Mouse (Mus musculus): ENCODE results near the gene Lrmda.
"Not testable (repeated sequence)": the region's sequence is repeated elsewhere in the genome, so short reads cannot be mapped to it uniquely, and the experiment has no call there.

Gene Lrmda

DNA sequence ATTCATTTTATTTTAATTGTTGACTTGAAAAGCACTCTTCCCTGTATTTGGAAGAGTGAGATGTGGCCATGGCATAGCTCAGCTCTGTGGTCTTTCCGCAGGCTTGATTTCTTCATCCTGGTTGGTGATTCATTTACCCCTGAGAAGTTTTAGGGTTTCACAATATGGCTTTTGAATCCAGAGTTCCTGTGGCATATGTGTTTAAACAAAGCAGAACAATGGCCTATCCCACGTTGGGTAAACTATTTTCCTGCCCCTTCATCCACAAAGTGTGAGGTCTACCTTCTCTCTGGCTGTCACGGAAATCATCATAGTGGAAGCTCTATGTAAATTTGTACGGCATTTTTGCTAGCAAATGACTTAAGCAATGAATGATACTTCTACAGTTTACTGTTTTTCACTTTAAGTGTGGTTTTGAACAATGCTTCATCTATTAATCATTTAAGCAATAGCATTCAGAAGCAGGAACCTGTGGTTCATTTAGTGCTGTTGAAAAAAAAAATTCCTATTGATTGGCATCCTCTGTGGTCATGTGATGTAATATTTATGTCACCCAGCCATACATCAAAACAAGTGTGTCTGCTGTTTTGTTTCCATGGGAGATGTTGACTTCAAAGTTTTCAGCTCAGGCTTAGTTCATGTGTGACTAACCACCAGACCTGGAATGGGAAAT is 567.9 kb downstream of the Lrmda start:
- DNase-seq (ENCODE audit: low spot score) = no peak

DNA sequence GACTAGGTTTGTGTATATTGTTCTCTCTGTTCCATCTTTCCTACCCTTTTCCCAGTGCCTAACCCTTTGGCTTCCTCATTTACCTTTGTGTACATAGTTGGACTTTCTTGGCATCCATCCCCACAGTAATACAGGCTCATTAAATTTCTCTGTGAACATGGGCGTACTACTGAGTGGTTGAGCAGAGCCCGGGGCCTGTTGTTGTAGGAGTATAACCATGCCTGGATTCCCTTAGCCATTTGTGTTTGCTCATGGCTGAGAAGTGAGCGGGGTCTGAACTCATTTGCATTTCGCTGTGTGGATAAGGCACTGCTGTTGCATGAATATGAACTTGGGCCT is 568.4 kb downstream of the Lrmda start:
- DNase-seq (ENCODE audit: low spot score) = no peak

DNA sequence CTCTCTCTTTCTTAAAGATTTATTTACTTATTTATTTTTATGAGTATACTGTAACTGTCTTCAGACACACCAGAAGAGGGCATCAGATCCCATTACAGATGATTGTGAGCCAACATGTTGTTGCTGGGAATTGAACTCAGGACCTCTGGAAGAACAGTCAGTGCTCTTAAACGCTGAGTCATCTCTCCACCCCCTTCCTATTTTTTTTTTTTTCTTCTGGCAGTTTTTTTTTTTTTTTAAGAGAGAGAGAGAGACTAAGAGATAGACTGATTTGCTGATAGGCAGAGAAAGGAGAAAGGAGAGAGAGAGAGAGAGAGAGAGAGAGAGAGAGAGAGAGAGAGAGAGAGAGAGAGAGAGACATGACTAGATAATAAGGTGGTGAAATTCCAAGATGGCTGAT is 568.9 kb downstream of the Lrmda start:
- not testable (repeated sequence) for DNase-seq (ENCODE audit: low spot score)

DNA sequence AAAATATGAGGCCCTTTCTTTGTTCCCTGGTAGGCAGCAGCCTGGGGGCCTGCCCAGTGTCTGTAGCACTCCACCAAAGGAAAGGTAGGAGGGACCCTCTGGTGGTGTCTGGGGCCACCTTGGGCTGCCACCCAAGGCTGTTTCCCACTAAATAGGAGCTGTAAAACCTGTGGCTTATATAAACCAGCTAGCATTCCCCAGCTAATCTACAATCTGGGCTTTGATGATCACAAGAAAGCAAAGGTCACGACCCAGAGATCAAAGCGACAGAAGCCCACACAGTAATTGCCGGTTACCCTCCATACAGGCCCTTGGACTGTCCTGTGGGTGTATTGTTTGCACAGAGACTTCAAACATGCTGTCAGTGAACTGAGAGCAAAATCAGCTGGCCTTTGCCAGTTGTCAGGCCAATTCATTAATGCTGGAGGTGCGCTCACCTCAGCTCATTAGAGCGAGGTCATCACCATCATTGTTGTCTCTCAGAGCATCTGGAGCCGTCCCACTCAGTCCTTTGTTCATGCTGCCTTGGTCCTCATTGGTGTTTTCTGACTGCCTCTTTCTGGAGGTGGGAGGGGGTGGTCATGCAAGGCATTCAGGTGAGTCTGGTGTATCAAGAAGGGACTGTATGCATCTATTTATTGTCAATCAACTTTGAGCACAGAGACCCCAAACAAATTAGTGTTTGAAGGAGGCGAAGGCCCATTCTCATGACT is 570.1 kb downstream of the Lrmda start:
- DNase-seq (ENCODE audit: low spot score) = no peak

DNA sequence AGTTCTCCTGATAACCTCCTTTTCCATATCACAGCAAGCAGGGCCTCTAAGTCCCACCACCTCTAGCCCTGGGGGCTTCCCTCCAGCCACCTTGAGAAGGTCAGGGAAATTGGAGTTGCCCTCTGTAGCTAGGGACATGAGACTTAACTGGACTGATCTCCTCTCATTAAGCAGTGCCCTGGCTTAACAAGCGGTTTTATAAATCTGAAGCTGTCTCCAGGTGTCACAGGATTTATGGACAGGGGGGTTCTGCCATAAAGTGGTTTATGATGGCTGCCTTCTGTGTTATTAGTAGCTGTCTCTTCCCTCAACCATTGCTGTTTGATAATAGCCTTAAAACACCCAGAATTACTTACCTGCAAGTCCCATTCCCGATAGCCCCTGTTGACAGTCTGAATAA is 571.7 kb downstream of the Lrmda start:
- no peak for DNase-seq (ENCODE audit: low spot score)

DNA sequence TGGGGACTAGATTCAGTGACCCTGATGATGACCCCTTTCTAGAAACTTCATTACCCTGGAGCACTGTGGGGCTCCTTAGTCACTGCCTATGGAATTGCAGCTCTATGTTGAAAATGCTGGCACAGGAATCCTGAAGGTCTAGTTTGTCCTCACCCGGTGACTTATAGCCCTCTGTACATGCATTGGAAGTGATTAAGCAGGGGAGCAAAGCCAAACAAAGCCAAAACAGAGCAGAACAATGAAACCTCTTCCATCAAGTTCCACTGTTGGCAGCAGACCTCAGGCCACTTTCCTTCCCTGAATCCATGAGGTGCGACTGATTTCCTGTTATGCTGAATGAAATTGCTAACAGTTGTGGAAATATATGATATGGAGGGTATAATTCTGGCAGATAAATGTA is 578.0 kb downstream of the Lrmda start:
- no peak for DNase-seq (ENCODE audit: low spot score)

DNA sequence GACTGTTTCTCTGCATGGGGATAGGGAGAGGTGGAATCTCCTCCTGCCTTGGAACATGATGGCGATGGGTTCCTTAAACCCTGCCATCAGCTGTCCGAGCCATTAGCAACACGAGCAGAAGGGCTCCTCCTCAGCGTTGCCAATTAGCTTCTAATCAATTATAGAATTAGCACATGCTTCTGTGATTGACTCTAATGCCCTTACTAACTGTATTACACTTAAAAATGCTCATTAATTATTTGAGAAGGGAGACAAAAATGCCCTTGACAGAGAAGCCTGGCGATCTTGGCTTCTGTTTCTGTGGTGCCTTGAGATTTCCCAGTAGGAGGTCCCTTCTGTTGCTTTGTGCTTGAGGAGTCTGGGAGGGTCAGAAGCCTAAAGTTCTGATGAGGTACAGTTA is 579.1 kb downstream of the Lrmda start:
- DNase-seq (ENCODE audit: low spot score) = no peak

DNA sequence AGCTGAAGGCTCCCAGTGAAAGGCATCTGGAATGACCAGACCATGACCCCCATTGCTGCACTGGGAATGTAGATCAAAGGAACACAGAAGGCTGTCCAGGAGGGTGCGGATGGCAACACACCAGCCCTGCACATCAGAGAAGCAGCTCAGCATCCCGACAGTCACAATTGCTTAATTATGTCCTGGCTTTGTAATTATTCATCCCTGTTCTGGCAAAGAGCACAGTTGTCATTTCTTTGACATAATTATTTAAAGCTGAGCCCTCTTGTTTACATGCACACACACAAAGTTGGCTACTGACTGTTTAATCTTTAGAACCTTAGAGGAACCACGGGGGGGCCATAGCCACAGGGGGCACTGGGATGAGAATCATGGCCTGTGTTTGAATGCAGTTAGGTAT is 580.7 kb downstream of the Lrmda start:
- DNase-seq (ENCODE audit: low spot score) = no peak

DNA sequence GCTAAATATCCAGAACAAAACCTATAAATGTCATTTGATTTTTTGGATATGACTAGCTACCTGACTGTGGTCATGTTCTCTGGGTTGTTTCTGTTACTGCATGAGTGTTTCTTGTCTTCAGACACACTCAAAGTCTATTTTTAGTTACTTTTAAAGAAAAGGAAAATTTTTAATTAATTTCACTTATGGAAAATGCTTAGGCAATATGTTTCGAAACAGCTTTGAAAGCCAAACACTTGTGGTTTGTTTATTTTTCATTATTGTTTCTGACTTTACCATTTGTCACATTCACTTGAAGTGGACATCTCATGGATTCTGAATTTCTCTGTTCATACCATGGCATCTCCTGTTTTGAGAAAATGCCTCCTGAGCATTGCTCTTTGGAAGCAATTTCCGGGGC is 582.8 kb downstream of the Lrmda start:
- no peak for DNase-seq (ENCODE audit: low spot score)

DNA sequence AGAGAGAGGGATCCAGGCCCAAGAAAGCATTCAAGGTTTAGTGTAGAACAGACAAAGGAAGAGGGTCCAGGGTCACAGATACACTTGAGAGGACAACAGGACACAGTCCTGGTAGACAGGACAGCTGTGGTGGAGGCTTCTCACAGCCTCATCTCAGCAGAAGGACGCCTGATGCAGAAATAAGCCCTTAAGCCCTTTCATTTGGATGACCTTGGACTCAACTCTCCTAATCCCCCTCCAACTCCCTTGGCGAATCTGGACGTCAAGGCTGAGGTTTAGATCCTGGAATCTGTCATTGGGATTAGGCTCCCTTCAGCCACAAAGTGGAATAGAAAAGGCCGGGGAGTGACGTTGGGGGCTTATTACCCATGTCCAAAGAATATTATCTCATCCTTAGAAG is 589.1 kb downstream of the Lrmda start:
- DNase-seq (ENCODE audit: low spot score) = no peak

DNA sequence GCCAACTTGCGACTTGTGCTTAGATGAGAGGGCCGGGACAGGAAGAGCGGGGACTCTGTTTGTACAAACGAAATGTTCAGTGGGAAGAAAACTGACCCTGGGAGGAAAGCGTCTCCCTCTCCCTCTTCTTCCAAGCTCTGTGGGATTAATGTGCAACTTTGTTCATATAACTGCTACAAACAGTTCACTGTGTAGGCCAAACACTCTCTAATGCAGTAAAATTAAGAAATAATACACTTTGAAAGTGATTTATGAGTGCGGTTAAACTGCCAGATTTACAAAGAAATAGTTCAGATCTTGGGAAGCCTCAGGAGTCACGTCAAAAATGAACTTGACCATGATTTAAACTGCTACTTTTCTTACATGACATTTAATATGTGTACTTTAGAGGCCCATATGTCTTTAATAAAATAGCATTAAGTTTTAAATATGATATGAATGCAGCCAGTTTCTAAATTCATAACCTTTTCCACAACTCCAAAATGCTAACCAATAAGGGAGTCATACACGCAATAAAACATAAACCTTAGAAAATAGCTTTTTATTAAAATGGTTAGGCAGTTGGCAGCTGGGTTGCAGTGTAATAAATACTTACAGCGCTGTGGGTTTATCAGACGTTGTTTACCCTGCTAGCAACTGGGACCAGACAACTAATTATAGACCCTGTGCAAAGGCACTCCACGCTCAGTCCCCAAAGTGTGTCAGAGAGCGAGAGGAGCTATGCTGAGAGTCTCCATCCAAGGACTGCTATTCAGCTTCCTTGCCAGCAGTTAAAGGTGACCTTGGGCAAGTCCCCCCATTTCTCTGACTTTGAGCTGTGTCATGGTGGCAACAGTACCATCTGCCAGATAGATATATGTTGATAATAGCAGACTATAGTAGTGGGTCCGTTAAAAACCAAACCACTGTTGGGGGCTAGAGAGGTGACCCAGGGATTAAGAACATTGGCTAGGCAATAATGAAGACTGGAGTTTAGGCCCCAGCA is 590.0 kb downstream of the Lrmda start:
- DNase-seq (ENCODE audit: low spot score) = no peak

DNA sequence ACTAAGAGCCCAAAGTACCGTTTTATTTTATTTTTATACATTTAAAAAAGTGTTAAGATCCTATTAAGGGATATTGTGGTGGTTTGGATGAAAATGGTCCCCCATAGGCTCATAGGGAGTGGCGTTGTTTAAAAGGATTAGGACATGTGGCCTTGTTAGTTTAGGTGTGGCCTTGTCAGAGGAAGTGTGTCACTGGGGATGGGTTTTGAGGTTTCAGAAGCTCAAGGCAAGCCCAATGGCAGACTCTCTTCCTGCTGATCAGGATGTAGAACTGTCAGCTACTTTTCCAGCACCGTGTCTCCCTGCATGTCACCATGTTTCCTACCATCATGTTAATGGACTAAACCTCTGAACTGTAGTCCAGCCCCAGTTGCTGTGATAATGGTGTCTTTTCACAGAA is 591.5 kb downstream of the Lrmda start:
- DNase-seq (ENCODE audit: low spot score) = no peak

DNA sequence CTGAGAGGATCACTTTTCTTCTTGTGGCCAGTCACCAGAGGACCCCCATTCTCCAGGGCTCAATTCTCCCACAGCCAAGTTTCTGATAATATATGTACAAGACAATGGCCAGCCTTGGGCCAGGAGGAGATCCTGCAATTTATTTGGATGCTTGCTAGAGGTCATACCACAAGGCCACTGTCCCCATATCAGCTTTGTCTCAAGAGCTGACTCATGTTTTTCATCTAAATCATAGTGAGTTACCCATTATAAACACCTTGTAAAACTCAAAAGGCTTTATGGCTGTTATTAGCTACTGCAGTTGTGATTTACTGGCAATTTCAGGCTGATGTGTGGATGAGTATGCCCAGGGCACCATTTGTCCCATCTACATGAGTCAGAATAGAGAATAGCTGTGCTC is 600.7 kb downstream of the Lrmda start:
- no peak for DNase-seq (ENCODE audit: low spot score)

DNA sequence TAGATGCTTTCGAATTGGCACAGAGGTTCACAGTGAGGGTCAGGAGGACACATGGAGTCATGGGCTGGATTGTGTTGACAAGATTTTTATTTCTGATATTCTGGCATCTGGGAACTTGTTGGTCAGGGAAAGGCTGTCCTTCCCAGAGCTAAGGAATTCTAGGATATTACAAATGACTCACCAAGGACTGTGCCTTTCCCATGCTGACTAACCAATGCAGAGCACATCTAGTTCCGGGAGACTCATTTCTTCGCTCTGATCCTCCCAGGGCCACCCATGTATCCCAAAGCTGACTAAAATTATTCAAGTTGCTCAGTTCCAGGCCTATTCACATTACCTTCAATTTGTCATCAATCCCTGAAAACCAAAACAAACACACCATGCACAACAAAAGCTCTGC is 602.4 kb downstream of the Lrmda start:
- DNase-seq (ENCODE audit: low spot score) = no peak

DNA sequence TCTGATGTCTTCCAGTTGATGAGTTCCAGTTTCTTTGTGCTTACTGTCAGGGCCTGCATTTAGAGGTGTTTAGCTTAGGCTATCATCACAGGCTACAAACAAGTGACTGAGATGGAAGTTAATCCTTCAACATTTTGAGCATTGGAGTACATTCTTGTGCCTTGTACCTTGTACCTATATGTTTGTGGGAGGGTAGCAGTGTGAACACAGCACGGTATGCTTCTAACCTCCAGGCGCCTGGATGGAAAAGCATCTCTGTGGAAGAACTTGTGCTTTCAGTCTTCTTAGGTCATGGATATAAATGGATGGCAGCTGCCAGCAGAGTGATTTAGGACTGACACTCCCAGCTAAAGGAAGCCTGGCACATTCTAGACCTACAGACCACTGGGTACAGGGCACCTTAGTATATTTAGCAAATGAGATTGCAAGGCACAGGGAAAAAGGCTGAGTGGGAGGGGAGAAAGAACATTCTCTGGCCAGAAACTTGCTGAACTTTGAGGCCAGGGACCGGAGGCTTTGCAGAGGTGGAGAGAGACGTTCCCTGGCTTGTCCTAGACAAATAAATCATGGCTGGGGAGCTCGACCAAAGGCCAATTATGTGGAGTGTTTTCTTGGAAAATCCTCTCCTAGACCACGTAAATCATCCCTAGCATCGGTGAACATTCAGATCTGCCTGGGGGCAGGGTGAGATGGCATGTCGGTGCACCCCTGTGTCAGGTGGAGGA is 607.8 kb downstream of the Lrmda start:
- DNase-seq (ENCODE audit: low spot score) = no peak

DNA sequence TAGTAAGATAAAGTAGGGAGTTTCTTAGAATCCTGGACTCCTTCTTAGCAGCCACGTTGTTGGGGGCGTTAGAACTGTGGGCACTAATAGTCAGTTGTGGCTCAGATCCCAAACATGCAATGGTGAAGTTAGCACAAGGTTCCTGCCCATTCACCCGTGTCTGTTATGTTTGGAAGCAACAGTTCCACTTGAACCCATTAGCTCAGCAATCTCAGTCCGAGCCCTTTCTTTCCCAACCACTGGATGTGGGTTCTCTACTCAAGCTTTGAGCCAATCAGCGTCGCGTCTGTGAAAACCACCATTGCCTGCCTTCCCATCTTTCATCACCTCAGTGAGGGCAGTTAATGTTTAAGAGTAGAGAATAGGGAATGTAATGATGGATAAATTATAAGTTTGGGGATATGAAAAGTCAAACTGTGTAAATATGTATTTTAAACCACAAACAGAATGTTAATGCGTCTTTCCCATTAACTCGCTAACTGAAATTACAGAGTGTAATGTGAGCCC is 610.9 kb downstream of the Lrmda start:
- no peak for DNase-seq (ENCODE audit: low spot score)

DNA sequence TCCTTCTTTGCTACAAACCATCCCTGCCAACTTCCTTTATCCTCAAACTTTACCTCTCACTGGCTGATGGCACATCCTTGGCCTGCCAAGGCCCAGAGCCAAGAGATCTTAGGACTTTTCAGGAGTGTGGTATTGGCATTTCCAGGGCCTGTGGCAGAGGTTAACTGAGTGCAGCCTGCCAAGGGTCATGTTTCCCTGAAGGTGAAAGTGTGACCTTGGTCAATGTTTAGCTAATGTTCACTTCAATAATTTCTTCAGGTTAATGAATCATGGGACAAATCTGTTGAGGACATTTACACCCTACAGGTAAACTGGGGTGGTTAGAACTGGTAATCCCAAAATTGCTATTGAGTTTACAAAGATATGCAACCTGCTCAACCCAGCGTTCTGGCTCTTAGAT is 614.1 kb downstream of the Lrmda start:
- DNase-seq (ENCODE audit: low spot score) = no peak

DNA sequence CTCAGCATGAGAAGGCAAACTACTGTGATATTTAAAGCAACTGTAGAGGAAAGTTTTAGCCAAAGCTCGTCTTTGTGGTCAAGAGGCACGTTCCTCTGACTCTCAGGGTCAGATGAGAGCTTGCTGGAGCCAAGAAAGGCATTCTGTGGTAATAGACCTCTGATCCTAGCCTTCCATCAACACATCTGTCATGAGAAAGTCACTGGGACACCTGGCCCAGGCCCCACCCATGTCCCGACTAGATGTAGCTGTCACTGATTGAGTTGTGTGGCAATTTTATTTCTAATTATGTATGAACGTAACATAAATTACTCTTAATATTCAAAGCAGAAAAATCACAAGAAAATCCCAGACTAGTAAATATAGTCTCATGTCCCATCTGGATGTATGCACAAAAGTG is 624.0 kb downstream of the Lrmda start:
- no peak for DNase-seq (ENCODE audit: low spot score)

DNA sequence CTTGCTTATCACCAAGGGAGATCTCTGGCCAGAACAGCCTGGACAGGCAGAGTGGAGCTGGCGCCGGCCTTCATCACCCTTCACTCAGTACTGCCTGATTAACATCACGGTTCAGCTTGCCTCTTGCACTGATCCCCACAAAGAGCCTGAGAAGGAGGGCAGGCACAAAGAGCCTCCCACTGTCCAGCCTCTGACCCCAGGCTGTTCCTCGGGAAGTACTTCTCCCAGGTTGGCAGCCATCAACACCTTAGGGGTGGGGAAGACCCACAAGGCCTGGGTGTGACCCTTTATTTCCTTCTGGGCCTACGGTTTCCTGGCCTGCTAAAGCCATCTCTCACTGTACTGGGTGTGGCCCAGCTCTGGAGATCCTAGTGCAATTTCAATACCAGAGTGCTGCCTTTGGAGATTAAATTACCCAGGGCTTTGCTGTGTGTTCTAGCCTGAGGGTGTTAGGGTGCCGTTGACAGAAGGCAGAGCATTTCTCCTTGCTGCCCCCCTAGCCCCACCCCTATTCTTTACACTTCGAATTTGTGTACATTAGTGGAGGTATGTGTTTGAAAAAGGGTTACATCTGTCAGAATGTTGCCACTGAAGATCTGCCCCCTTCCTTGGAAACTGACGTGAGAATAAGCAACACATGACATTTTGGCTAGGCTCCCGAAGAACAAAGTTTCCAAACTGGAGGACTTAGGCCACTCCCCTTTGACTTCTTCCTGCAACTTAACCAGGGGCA is 628.5 kb downstream of the Lrmda start:
- no peak for DNase-seq (ENCODE audit: low spot score)

DNA sequence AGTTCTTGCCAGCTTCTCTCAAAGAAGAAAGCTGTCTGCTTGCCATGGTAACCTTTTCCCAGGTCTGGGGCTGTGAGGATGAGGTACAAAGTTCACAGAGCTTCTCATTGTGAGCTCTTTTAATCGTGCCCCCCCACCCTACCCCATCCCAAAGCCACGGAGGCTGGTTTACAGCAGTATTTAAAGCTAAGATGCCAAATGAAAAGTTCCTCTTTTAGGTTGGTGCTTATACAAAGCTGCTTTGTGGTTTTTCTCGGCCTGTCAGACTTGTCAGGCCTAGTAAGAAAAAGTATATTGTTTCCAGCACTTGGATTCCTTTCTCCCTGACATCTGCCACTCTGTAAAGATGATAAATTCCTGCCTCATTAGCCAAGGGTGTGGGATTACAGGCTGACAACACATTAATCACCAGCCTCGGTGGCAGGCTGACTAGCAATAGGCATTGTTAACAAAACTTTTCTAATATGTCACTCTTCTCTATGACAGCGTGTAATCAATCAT is 629.9 kb downstream of the Lrmda start:
- DNase-seq (ENCODE audit: low spot score) = no peak
